Mouse (Mus musculus) midbrain, embryonic 14.5 days (tissue): ENCODE measurements at regions not wholly inside any gene's neighbourhood (a gene's known extent, or its start where the extent isn't known, plus 50 kb on each side); places are given as distances from the start of the nearest gene placed in this dataset.

Experiments used
- ATAC-seq: fragments of 200-750 bp; cut with Nextera tagmentation; 2 replicates; pipeline ENCODE4 v1.8.0; 2017; ENCODE audit warnings: moderate number of reproducible peaks, moderate library complexity; ENCODE audit not compliant: low FRiP score, low TSS enrichment
- DNase-seq: peaks from one replicate; pipeline ENCODE4 v3.0.0-alpha.2; 2015
- H3K27ac ChIP-seq: fragments of 300-500 bp; sonication (generic); replicated peaks from 2 replicates; pipeline ENCODE4 v1.5.1; 2014; ENCODE audit warnings: mild to moderate bottlenecking, low read depth, low read length, moderate library complexity
- H3K27me3 ChIP-seq: fragments of 300-500 bp; sonication (generic); 2 replicates; pipeline ENCODE4 v1.6.1; 2014; ENCODE audit warnings: low read length, control low read depth, mixed read lengths; ENCODE audit not compliant: control insufficient read depth, insufficient read depth
- H3K36me3 ChIP-seq: fragments of 300-500 bp; sonication (generic); 2 replicates; pipeline ENCODE4 v1.6.1; 2014; ENCODE audit warnings: low read length, control low read depth; ENCODE audit not compliant: control insufficient read depth, insufficient read depth
- H3K4me1 ChIP-seq: fragments of 300-500 bp; sonication (generic); 2 replicates; pipeline ENCODE4 v1.6.1; 2014; ENCODE audit warnings: mild to moderate bottlenecking, antibody characterized with exemption, low read length, control low read depth; ENCODE audit not compliant: control insufficient read depth, insufficient read depth
- H3K4me2 ChIP-seq: fragments of 300-500 bp; sonication (generic); 2 replicates; pipeline ENCODE4 v1.6.1; 2014; ENCODE audit warnings: mild to moderate bottlenecking, low read length, moderate library complexity
- H3K4me3 ChIP-seq: fragments of 300-500 bp; sonication (generic); replicated peaks from 2 replicates; pipeline ENCODE4 v1.5.1; 2014; ENCODE audit warnings: low read depth, low read length
- H3K9ac ChIP-seq: fragments of 300-500 bp; sonication (generic); replicated peaks from 2 replicates; pipeline ENCODE4 v1.6.1; 2014; ENCODE audit warnings: mild to moderate bottlenecking, low read length, moderate library complexity
- H3K9me3 ChIP-seq: fragments of 300-500 bp; sonication (generic); 2 replicates; pipeline ENCODE4 v1.6.1; 2016; ENCODE audit warnings: low read length, control low read depth, mixed read lengths; ENCODE audit not compliant: control insufficient read depth
- WGBS: fragments of 180-500 bp; shearing (Covaris S2); extraction: QIAGEN DNeasy Blood & Tissue Kit; methylation state at CpG from one replicate; pipeline ENCODE4 v1.1.7; 2014; 5-methylcytosine and 5-hydroxymethylcytosine counted together

GRCm38 (mm10) chr10:122295921-122296425, 152.3 kb upstream of the Avpr1a start:
- Histone ChIP-seq H3K4me1 (no peaks in the 10 kb centered on the region), H3K9ac (no peak overlapping the region), H3K27ac (no peak overlapping the region), H3K9me3 (no peaks in the 10 kb centered on the region), H3K27me3 (no peaks in the 10 kb centered on the region), H3K36me3 (no peaks in the 10 kb centered on the region), H3K4me3 (no peak overlapping the region), H3K4me2 (no peak overlapping the region)
- 64% methylated on average over 5 of the region's 5 CpGs for WGBS
- ATAC-seq (no peak), DNase-seq (no peak)

GRCm38 (mm10) chr10:122291611-122292010, 156.7 kb upstream of the Avpr1a start:
- Histone ChIP-seq H3K27ac (no peak overlapping the region), H3K9me3 (no peaks in the 10 kb centered on the region), H3K9ac (no peak overlapping the region), H3K4me2 (no peak overlapping the region), H3K4me1 (no peaks in the 10 kb centered on the region), H3K4me3 (no peak overlapping the region), H3K36me3 (no peaks in the 10 kb centered on the region), H3K27me3 (no peaks in the 10 kb centered on the region)
- no peak for DNase-seq
- WGBS, result 85% methylated on average over 2 of the region's 2 CpGs
- ATAC-seq, result no peak

- H3K4me1 ChIP-seq, result no peaks in the 10 kb centered on the region
- no peak for ATAC-seq
- H3K27me3 ChIP-seq, result no peaks in the 10 kb centered on the region
- WGBS, result 91% methylated on average over 5 of the region's 5 CpGs
- no peak overlapping the region for H3K4me2 ChIP-seq
- H3K4me3 ChIP-seq, result no peak overlapping the region
- DNase-seq, result no peak
- H3K9ac ChIP-seq, result no peak overlapping the region
- no peaks in the 10 kb centered on the region for H3K9me3 ChIP-seq
- H3K27ac ChIP-seq, result no peak overlapping the region
- no peaks in the 10 kb centered on the region for H3K36me3 ChIP-seq
Observed at GRCm38 (mm10) chr10:122291091-122291490, 157.2 kb upstream of the Avpr1a start.

GRCm38 (mm10) chr10:122274885-122275284, 173.4 kb upstream of the Avpr1a start:
- Histone ChIP-seq H3K4me2 (no peak overlapping the region), H3K36me3 (no peaks in the 10 kb centered on the region), H3K27ac (no peak overlapping the region), H3K27me3 (no peaks in the 10 kb centered on the region), H3K4me1 (no peaks in the 10 kb centered on the region), H3K9ac (no peak overlapping the region), H3K4me3 (no peak overlapping the region), H3K9me3 (no peaks in the 10 kb centered on the region)
- no peak for DNase-seq
- WGBS, result 80% methylated on average over 1 of the region's 1 CpGs
- no peak for ATAC-seq

GRCm38 (mm10) chr10:122274181-122274580, 174.1 kb upstream of the Avpr1a start:
- H3K36me3 ChIP-seq, result no peaks in the 10 kb centered on the region
- H3K4me3 ChIP-seq, result no peak overlapping the region
- no peak overlapping the region for H3K9ac ChIP-seq
- H3K27ac ChIP-seq, result no peak overlapping the region
- DNase-seq, result no peak
- WGBS, result 90% methylated on average over 3 of the region's 3 CpGs
- H3K27me3 ChIP-seq, result no peaks in the 10 kb centered on the region
- no peaks in the 10 kb centered on the region for H3K9me3 ChIP-seq
- ATAC-seq, result no peak
- H3K4me1 ChIP-seq, result no peaks in the 10 kb centered on the region
- no peak overlapping the region for H3K4me2 ChIP-seq

- Histone ChIP-seq H3K27me3 (no peaks in the 10 kb centered on the region), H3K27ac (no peak overlapping the region), H3K4me1 (no peaks in the 10 kb centered on the region), H3K4me2 (no peak overlapping the region), H3K36me3 (no peaks in the 10 kb centered on the region), H3K9ac (no peak overlapping the region), H3K4me3 (no peak overlapping the region), H3K9me3 (no peaks in the 10 kb centered on the region)
- DNase-seq (no peak), ATAC-seq (no peak)
- 56% methylated on average over 1 of the region's 1 CpGs for WGBS
Observed at GRCm38 (mm10) chr10:122264070-122264469, 166.9 kb upstream of the Rxylt1 start.

- H3K9ac ChIP-seq, result no peak overlapping the region
- no peaks in the 10 kb centered on the region for H3K27me3 ChIP-seq
- no peak overlapping the region for H3K4me3 ChIP-seq
- 78% methylated on average over 4 of the region's 4 CpGs for WGBS
- ATAC-seq, result no peak
- no peaks in the 10 kb centered on the region for H3K36me3 ChIP-seq
- DNase-seq, result no peak
- no peak overlapping the region for H3K27ac ChIP-seq
- no peaks in the 10 kb centered on the region for H3K4me1 ChIP-seq
- no peaks in the 10 kb centered on the region for H3K9me3 ChIP-seq
- H3K4me2 ChIP-seq, result no peak overlapping the region
Observed at GRCm38 (mm10) chr10:122259354-122259753, 162.2 kb upstream of the Rxylt1 start.

GRCm38 (mm10) chr10:122258711-122259110, 161.5 kb upstream of the Rxylt1 start:
- Histone ChIP-seq H3K9me3 (no peaks in the 10 kb centered on the region), H3K4me2 (no peak overlapping the region), H3K27me3 (no peaks in the 10 kb centered on the region), H3K4me1 (no peaks in the 10 kb centered on the region), H3K9ac (no peak overlapping the region), H3K27ac (no peak overlapping the region), H3K36me3 (no peaks in the 10 kb centered on the region), H3K4me3 (no peak overlapping the region)
- ATAC-seq (no peak), DNase-seq (no peak)
- 88% methylated on average over 3 of the region's 3 CpGs for WGBS

GRCm38 (mm10) chr10:122231818-122232217, 134.6 kb upstream of the Rxylt1 start:
- no peaks in the 10 kb centered on the region for H3K27me3 ChIP-seq
- no peak overlapping the region for H3K27ac ChIP-seq
- H3K4me3 ChIP-seq, result no peak overlapping the region
- no peaks in the 10 kb centered on the region for H3K4me1 ChIP-seq
- ATAC-seq (no peak), DNase-seq (no peak)
- H3K9me3 ChIP-seq, result no peaks in the 10 kb centered on the region
- H3K9ac ChIP-seq, result no peak overlapping the region
- 93% methylated on average over 7 of the region's 7 CpGs for WGBS
- no peak overlapping the region for H3K4me2 ChIP-seq
- no peaks in the 10 kb centered on the region for H3K36me3 ChIP-seq
